Mouse (Mus musculus): ENCODE data around the gene Dlg4.

- no peak for TF ChIP-seq POLR2A (IDR thresholded peaks at IDR 0.05; ENCODE audit: borderline replicate concordance, control insufficient read depth, low read depth, low read length)
- TF ChIP-seq CTCF (IDR thresholded peaks at IDR 0.05; ENCODE audit: control insufficient read depth, insufficient read depth, low read length) = no peak
These were observed 41.1 kb downstream of the Dlg4 start for GRCm38 (mm10) chr11:70057805-70058204.
